Mouse (Mus musculus) brain, embryonic 14.5 days (tissue): ENCODE measurements around the gene Zgrf1.

Source experiments
- CTCF ChIP-seq: fragments of 200-500 bp; IDR thresholded peaks from 2 replicates; pipeline ENCODE4 v1.5.1; 2012; ENCODE audit warnings: inconsistent platforms, mild to moderate bottlenecking, moderate library complexity, borderline replicate concordance; ENCODE audit not compliant: insufficient read depth, insufficient read length; ENCODE audit errors: extremely low read depth
- POLR2A ChIP-seq: fragments of 200-500 bp; IDR thresholded peaks from 2 replicates; pipeline ENCODE4 v1.6.1; 2012; ENCODE audit warnings: mild to moderate bottlenecking, inconsistent platforms, borderline replicate concordance; ENCODE audit not compliant: poor library complexity, insufficient read depth, insufficient read length, severe bottlenecking; ENCODE audit errors: extremely low read depth

DNA sequence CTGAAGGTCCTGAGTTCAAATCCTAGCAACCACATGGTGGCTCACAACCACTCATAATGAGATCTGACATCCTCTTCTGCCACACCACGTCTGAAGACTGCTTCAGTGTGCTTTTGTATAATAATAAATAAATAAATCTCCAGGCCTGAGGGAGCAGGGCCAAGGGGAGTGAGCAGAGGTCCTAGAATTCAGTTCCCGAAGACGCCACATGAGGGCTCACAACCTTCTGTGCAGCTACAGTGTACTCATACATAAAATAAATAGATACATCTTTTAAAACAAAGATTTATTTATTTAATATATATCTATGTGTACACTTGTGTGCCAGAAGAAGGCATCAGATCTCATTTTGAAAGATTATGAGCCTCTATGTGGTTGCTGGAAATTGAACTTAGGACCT lies 11.8 kb downstream of the Zgrf1 start:
- TF ChIP-seq CTCF, result peak; percentile 27; the same call in 1 of the 2 replicates
- no peak for TF ChIP-seq POLR2A
